In the genomic region with DNA sequence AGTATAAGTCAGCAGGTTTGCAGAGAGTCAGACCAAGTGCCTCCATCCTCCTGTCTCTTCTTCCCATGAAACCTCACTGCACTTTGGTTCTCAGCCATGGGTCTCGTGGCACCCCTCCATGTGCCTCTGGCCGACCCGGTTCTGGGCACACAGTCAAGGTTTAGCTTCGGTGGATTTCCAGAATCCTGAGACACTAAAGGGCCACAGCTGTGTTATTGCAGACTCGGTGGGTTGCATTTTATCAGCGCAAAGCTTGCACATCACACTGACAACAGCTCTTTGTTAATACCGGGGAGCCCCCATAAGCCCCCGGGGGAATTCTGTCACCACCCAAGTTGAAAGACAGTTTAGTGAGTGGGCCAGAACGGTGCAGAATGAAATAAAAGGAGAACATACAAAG, we compare ENCODE assay signal across 18 mouse cellular contexts.
DNase-seq lines count a peak whose midpoint lies in the region; ATAC-seq lines count a peak whose summit lies in the region.
"Had no signal": no experiment of that assay in that cellular context is flagged by ENCODE, and none has a peak within 500 bp of the region (broad histone marks: within the 10 kb centered on the region; RNA-seq: fewer than 3 reads in every experiment).

No protein-coding gene starts in this region.

- no peaks in the 10 kb centered on the region for H3K36me3 ChIP-seq in embryonic facial prominence, embryonic 14.5 days (ENCODE audit: control insufficient read depth, insufficient read depth, low read length)
- no peaks in the 10 kb centered on the region for H3K36me3 ChIP-seq in embryonic facial prominence, embryonic 10.5 days (replicated peaks)
- H3K36me3 ChIP-seq: heart, embryonic 15.5 days; midbrain, embryonic 15.5 days; neural tube, embryonic 12.5 days had no signal

- peaks cover 3% of the 10 kb centered on the region; the same call in 1 of the 2 replicates for H3K27me3 ChIP-seq in embryonic facial prominence, embryonic 14.5 days (replicated peaks; ENCODE audit: control insufficient read depth, insufficient read depth, low read length)
- peaks cover 55% of the 10 kb centered on the region for H3K27me3 ChIP-seq in embryonic facial prominence, embryonic 10.5 days (replicated peaks; ENCODE audit: low read depth, poor library complexity, severe bottlenecking)
- H3K27me3 ChIP-seq: heart, embryonic 15.5 days; neural tube, embryonic 12.5 days had no signal

- no peaks in the 10 kb centered on the region; the same call in 1 of the 2 replicates for H3K4me1 ChIP-seq in embryonic facial prominence, embryonic 14.5 days (ENCODE audit: control insufficient read depth, insufficient read depth, low read length)
- peaks cover 49% of the 10 kb centered on the region for H3K4me1 ChIP-seq in embryonic facial prominence, embryonic 10.5 days

- no peak overlapping the region for H3K9ac ChIP-seq in embryonic facial prominence, embryonic 14.5 days (ENCODE audit: low read depth, low read length)
- H3K9ac ChIP-seq: heart, embryonic 15.5 days; midbrain, embryonic 15.5 days; neural tube, embryonic 12.5 days had no signal

- WGBS in embryonic facial prominence, embryonic 14.5 days = 40% methylated on average over 9 of the region's 9 CpGs
- WGBS in embryonic facial prominence, embryonic 10.5 days = 50% methylated on average over 9 of the region's 9 CpGs

- H3K27ac ChIP-seq in embryonic facial prominence, embryonic 14.5 days (replicated peaks; ENCODE audit: low read depth, low read length) = no peak overlapping the region
- no peak overlapping the region for H3K27ac ChIP-seq in embryonic facial prominence, embryonic 10.5 days (replicated peaks)
- H3K27ac ChIP-seq: heart, embryonic 15.5 days; macrophage; midbrain, embryonic 15.5 days; neural tube, embryonic 12.5 days had no signal

- no peak overlapping the region for H3K4me2 ChIP-seq in embryonic facial prominence, embryonic 14.5 days (ENCODE audit: low read depth, low read length)
- H3K4me2 ChIP-seq: heart, embryonic 15.5 days; midbrain, embryonic 15.5 days; neural tube, embryonic 12.5 days had no signal

- H3K9me3 ChIP-seq in embryonic facial prominence, embryonic 14.5 days (ENCODE audit: control insufficient read depth, low read length) = no peaks in the 10 kb centered on the region
- no peaks in the 10 kb centered on the region for H3K9me3 ChIP-seq in embryonic facial prominence, embryonic 10.5 days
- H3K9me3 ChIP-seq: heart, embryonic 15.5 days; midbrain, embryonic 15.5 days; neural tube, embryonic 12.5 days had no signal

- H3K4me3 ChIP-seq in embryonic facial prominence, embryonic 14.5 days (ENCODE audit: low read depth, low read length) = no peak overlapping the region
- H3K4me3 ChIP-seq in embryonic facial prominence, embryonic 10.5 days = no peak overlapping the region
- H3K4me3 ChIP-seq: heart, embryonic 15.5 days; midbrain, embryonic 15.5 days; neural tube, embryonic 12.5 days had no signal

- ATAC-seq in embryonic facial prominence, embryonic 14.5 days (ENCODE audit: low read depth) = no peak; the same call in 1 of the 2 replicates
- ATAC-seq: hindbrain, embryonic 16.5 days; midbrain, embryonic 15.5 days had no signal

- DNase-seq in embryonic facial prominence, embryonic 14.5 days (ENCODE audit: low spot score) = peak; percentile 58
- DNase-seq in embryonic facial prominence, embryonic 10.5 days (ENCODE audit: low spot score) = no peak
- peak; percentile 32 to 46 for DNase-seq in layer of hippocampus, postnatal 10 days (ENCODE audit: low spot score in 2 of 2)
- DNase-seq in layer of hippocampus, adult 8-10 months (ENCODE audit: low spot score in 2 of 2) = no peak
- peak; percentile 53 for DNase-seq in testis, postnatal 10 days (ENCODE audit: low spot score)
- DNase-seq in testis, postnatal 14 days (ENCODE audit: low spot score) = no peak
- DNase-seq in layer of hippocampus, postnatal 36 days = no peak
- DNase-seq in embryo, embryonic 10.5 days (ENCODE audit: low spot score) = no peak
- DNase-seq: adrenal gland, adult 2 months; cerebellum, adult 2 months; kidney, adult 8-10 months; kidney, postnatal 4 days; thymus, adult 2 months had no signal

Comparison
In these comparisons a context has a peak if more than half of its experiments do, and no peak if none do; other contexts are left out.
1. DNase-seq: peak in embryonic facial prominence, embryonic 14.5 days (single experiment), layer of hippocampus, postnatal 10 days (2 of 2) and testis, postnatal 10 days (single experiment); none in embryonic facial prominence, embryonic 10.5 days (single experiment), layer of hippocampus, adult 8-10 months (0 of 2), testis, postnatal 14 days (single experiment), layer of hippocampus, postnatal 36 days (0 of 2) and embryo, embryonic 10.5 days (single experiment).